Mouse (Mus musculus) G1E (cell line): ENCODE results near the gene Tmem45b. TPM values are rescaled to one million over a fixed set of nuclear protein-coding genes. Genes with fewer than 3 reads are reported as not detected.
"Not testable (repeated sequence)": the region's sequence is repeated elsewhere in the genome, so short reads cannot be mapped to it uniquely, and the experiment has no call there.

Source experiments
- ATAC-seq: 2 replicates; pipeline ENCODE4 v1.8.0; 2016; ENCODE audit warnings: mild to moderate bottlenecking; ENCODE audit not compliant: insufficient number of reproducible peaks, poor library complexity, low FRiP score, severe bottlenecking; ENCODE audit errors: extremely low read depth
- DNase-seq: peaks from one replicate; pipeline ENCODE4 v3.0.0; 2012; ENCODE audit warnings: low spot score
- H3K27me3 ChIP-seq: 2 replicates; pipeline ENCODE4 v1.6.1; 2012; ENCODE audit warnings: mild to moderate bottlenecking, low read length, inconsistent platforms; ENCODE audit not compliant: insufficient read depth
- H3K36me3 ChIP-seq: replicated peaks from 2 replicates; pipeline ENCODE3; 2012; ENCODE audit warnings: mild to moderate bottlenecking, inconsistent platforms
- H3K4me1 ChIP-seq: 2 replicates; pipeline ENCODE4 v1.6.1; 2012; ENCODE audit warnings: low read depth, low read length, inconsistent platforms, mixed read lengths; ENCODE audit not compliant: insufficient read depth
- H3K4me3 ChIP-seq: 2 replicates; pipeline ENCODE4 v1.5.1; 2012; ENCODE audit warnings: low read depth, mild to moderate bottlenecking, inconsistent platforms, low read length, moderate library complexity, mixed read lengths
- H3K9me3 ChIP-seq: replicated peaks from 2 replicates; pipeline ENCODE4 v1.6.1; 2012; ENCODE audit warnings: inconsistent platforms
- CTCF ChIP-seq: IDR thresholded peaks from 2 replicates; pipeline ENCODE4 v1.5.1; 2012; ENCODE audit warnings: low read depth, low read length, inconsistent platforms, mixed read lengths
- GATA1 ChIP-seq: IDR thresholded peaks from 2 replicates; pipeline ENCODE4 v1.6.1; 2012; ENCODE audit warnings: borderline replicate concordance, low read length, inconsistent platforms, mixed read lengths
- GATA2 ChIP-seq: IDR thresholded peaks from 2 replicates; pipeline ENCODE4 v1.6.1; 2012; ENCODE audit warnings: low read depth, low read length, inconsistent platforms, borderline replicate concordance
- POLR2AphosphoS5 ChIP-seq: IDR thresholded peaks from 2 replicates; pipeline ENCODE4 v1.6.1; 2012; ENCODE audit warnings: low read depth, low read length, inconsistent platforms; ENCODE audit not compliant: insufficient replicate concordance
- TAL1 ChIP-seq: conservative IDR thresholded peaks from 2 replicates; pipeline ENCODE4 v1.6.1; 2012; ENCODE audit warnings: low read depth, low read length, inconsistent platforms, mixed read lengths
- polyA plus RNA-seq: library from polyadenylated mRNA; stranded (reverse); fragments of >175 nt; gene quantifications from 2 replicates; pipeline ENCODE4 v1.2.3, GENCODE M21; 2012
- total RNA-seq, 2 experiments: library from RNA; stranded (forward) in 1 of 2; stranded (reverse) in 1 of 2; fragments of 200-1000 nt in 1 of 2; fragments of >200 nt in 1 of 2; fragmentation: Nextera tagmentation in 1 of 2; gene quantifications; 2 replicates each; pipeline ENCODE4 v1.2.3; 2014 to 2017

Tmem45b gene
- total RNA-seq (2014; fragmentation: Nextera tagmentation) (not detected in 2 replicates), total RNA-seq (2017) (0.06 and 0.33 TPM in 2 replicates), polyA plus RNA-seq (not detected in 2 replicates)

DNA sequence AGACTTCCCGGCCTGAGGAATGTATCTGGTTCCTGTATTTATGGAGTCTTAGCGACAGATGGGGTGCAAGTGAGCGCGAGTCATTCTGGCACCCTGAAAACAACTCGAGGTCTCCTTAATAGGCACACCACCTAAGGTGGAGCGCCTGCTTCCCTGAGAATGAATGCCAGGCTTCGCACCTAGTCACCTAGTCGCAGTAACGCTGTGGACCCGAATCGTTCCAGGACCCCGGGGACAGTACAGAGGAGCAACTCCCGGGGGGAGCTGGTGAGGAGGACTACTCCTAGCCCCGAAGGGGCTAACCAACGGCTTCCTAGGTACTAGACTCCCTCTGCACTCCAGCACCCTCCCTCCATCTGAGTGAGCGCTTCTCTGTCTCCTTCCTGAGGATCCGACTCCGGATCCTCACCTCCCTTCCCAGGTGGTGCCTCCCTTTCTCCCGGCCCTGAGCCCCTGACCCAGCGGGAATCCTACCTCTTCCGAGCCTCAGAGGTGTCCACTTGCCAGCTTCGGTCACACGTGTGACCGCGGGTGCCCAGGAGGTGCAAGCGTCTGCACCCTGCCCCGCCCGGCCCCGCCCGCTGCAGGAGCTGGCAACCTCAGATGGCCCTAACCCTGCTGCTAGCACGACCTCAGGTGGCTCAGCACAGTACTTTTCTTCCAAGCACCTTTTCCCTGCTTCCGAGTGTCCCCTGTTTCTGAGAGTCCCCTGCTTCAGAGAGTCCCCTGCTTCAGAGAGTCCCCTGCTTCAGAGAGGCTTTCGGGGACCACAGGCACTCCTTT, at the start of gene Tmem45b:
Gene Tmem45b (minus strand): TSS at position 771 of the 783 bp plus-strand sequence.
- ATAC-seq (no peak), DNase-seq (no peak)
- H3K4me1 ChIP-seq: no peaks in the 10 kb centered on the region
- H3K4me3 ChIP-seq: no peak within 1 kb of the TSS
- no peaks in the 10 kb centered on the region for H3K9me3 ChIP-seq
- no peaks in the 10 kb centered on the region for H3K36me3 ChIP-seq
- TF ChIP-seq GATA2 (no peak), CTCF (no peak), GATA1 (no peak), TAL1 (no peak), POLR2AphosphoS5 (no peak)
- H3K27me3 ChIP-seq: no peaks in the 10 kb centered on the region; the same call in 1 of the 2 replicates

DNA sequence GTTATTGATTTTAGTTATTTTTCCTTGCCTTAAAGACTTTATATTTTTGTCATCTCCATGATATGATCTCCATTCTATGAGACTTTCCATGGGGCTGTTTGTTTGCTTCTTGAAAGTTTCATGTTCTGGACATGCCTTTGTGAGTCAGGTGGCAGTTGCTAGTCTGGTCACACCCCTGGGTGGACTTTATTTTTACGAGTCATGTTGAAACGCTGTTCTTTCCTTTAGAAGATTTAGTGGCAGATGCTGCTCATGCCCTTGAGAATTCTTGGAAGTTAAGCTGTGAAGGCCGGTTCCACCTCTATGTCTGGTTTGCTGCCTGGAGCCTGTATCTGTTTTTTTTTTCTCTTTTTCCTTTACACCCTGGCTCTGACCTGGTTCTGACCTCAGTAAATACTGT, 43.9 kb upstream of the Tmem45b start:
- no peaks in the 10 kb centered on the region for H3K27me3 ChIP-seq
- H3K4me3 ChIP-seq: no peak overlapping the region
- H3K9me3 ChIP-seq: no peaks in the 10 kb centered on the region
- H3K4me1 ChIP-seq: no peaks in the 10 kb centered on the region
- TF ChIP-seq TAL1 (no peak), CTCF (no peak), GATA1 (no peak), POLR2AphosphoS5 (no peak), GATA2 (no peak)
- H3K36me3 ChIP-seq: no peaks in the 10 kb centered on the region
- DNase-seq: no peak
- ATAC-seq: no peak

GRCm38 (mm10) chr9:31501221-31501620, 37.0 kb upstream of the Tmem45b start:
- not testable (repeated sequence) for H3K4me1 ChIP-seq, DNase-seq, H3K9me3 ChIP-seq, H3K36me3 ChIP-seq, H3K27me3 ChIP-seq, H3K4me3 ChIP-seq, ATAC-seq

- Histone ChIP-seq H3K4me1 (no peaks in the 10 kb centered on the region), H3K9me3 (no peaks in the 10 kb centered on the region), H3K4me3 (no peak overlapping the region), H3K36me3 (no peaks in the 10 kb centered on the region), H3K27me3 (no peaks in the 10 kb centered on the region; the same call in 1 of the 2 replicates)
- TF ChIP-seq TAL1: no peak
- TF ChIP-seq GATA1: no peak
- no peak for TF ChIP-seq GATA2
- TF ChIP-seq POLR2AphosphoS5: no peak
- no peak for TF ChIP-seq CTCF
- DNase-seq: no peak
- ATAC-seq: no peak
These were observed 1.1 kb downstream of the Tmem45b start for GRCm38 (mm10) chr9:31463190-31463589.

- TF ChIP-seq POLR2AphosphoS5: no peak
- no peak for TF ChIP-seq CTCF
- TF ChIP-seq GATA2: no peak
- TF ChIP-seq GATA1: no peak
- no peak for TF ChIP-seq TAL1
- no peaks in the 10 kb centered on the region for H3K27me3 ChIP-seq
- no peaks in the 10 kb centered on the region for H3K9me3 ChIP-seq
- ATAC-seq: no peak
- no peaks in the 10 kb centered on the region for H3K4me1 ChIP-seq
- no peak overlapping the region for H3K4me3 ChIP-seq
- DNase-seq: no peak
- H3K36me3 ChIP-seq: no peaks in the 10 kb centered on the region
These were observed 9.9 kb downstream of the Tmem45b start for GRCm38 (mm10) chr9:31454356-31454755.

DNA sequence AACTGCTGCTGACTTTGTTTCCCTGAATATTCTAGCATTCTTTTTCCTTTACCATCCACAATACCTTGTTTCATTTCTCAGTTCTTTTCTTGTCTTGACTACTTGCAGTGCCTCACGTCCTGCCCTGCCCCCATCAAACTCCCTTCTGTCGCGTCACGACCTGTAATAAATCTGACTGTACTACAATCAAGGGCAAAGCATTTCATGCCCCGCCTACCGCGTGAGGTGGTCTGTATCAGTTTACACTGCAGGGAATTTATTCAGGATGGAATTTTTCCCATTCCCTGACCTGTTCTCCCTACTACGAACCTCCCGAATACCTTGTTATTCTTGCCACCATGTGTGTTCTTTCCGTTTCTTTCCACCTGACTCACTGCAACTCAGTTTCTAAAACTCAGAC, 12.1 kb downstream of the Tmem45b start:
- no peaks in the 10 kb centered on the region for H3K27me3 ChIP-seq
- DNase-seq: no peak
- TF ChIP-seq POLR2AphosphoS5: no peak
- no peak for TF ChIP-seq TAL1
- TF ChIP-seq GATA1: no peak
- no peak for TF ChIP-seq CTCF
- no peak for TF ChIP-seq GATA2
- H3K4me3 ChIP-seq: no peak overlapping the region
- no peak for ATAC-seq
- no peaks in the 10 kb centered on the region for H3K4me1 ChIP-seq
- no peaks in the 10 kb centered on the region for H3K9me3 ChIP-seq
- H3K36me3 ChIP-seq: no peaks in the 10 kb centered on the region
